Mouse (Mus musculus): ENCODE data around the gene Adssl1.

DNA sequence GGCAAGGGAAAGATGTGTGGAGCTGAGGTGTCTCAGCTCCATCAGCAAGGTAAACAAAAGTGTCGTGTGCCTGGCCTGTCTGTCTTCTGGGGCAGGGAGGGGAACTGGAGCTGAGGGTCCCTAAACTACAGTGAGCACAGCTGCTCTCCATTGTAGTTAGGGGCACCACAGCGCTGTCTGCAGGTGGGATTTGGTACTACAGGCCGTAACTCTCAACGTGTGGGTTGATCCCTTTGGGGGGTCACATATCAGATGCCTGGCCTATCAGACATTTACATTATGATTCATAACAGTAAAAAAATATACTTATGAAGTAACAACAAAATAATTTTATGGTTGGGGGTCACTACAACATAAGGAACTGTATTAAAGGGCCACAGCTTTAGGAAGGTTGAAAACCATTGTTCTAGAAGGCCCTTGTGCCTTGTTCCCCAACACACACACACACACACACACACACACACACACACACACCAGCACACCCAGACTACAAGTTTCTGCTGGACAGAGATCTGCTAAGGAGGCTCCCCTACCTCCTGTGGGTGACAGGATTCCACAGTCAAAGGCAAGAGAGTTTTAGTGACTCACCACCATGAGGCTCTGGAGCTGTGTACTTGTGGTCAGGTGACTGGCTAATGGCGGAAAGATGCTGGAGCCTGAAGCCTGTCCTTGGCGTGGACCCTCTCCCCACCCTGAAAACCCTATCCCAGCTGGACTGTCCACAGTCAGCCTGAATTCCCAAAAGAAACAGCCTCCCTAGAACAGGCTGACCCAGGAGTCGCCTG is 7.4 kb downstream of the Adssl1 start:
- TF ChIP-seq CTCF (IDR thresholded peaks at IDR 0.05) (peak; percentile 67), EP300 (IDR thresholded peaks at IDR 0.05) (no peak)
